Mouse (Mus musculus): ENCODE measurements around the gene Mknk2. TPM values are rescaled to one million over a fixed set of nuclear protein-coding genes. Genes with fewer than 3 reads are reported as not detected.

Mknk2 gene
- total and polyA plus RNA-seq, 2 experiments from 2014 or later: 40.5 to 84.5 TPM

DNA sequence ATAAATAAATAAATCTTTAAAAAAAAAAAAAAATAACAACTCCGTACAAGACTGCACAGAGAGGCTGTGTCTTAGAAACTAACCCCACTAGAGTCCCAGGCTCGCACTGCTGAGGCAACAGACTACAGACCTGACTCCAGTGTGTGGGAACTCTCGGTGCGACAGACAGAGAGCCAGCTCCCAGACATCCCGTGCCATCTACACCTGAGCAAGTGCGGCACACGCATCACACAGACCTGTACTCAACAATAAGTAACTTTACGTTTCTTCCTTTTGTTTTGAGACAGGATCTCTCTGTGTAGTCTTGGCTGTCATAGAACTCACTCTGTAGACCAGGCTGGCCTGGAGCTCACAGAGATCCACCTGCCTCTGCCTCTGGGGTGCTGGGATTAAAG is 19.5 kb upstream of the Mknk2 start:
- WGBS: 91% methylated on average over 8 of the region's 8 CpGs
- TF ChIP-seq CTCF (IDR thresholded peaks at IDR 0.05; ENCODE audit: low read depth): no peak
- H3K9ac ChIP-seq (replicated peaks; ENCODE audit: low read length): no peak overlapping the region
- H3K27me3 ChIP-seq (ENCODE audit: insufficient read depth, low read length): no peaks in the 10 kb centered on the region
- no peak overlapping the region for H3K4me3 ChIP-seq (ENCODE audit: low read length)
- 0 out of 2 replicates have a peak, but pooled peaks cover 9% of the 10 kb centered on the region for H3K4me1 ChIP-seq (ENCODE audit: insufficient read depth, low read length)
- DNase-seq (ENCODE audit: low spot score) (no peak), ATAC-seq (no peak)
- H3K9me3 ChIP-seq (ENCODE audit: low read length): no peaks in the 10 kb centered on the region
- no peak overlapping the region for H3K27ac ChIP-seq
- peaks cover 6% of the 10 kb centered on the region; the same call in 1 of the 2 replicates for H3K36me3 ChIP-seq (ENCODE audit: insufficient read depth, low read length)
- no peak overlapping the region for H3K4me2 ChIP-seq (ENCODE audit: low read depth, low read length)

- Histone ChIP-seq H3K9me3 (ENCODE audit: low read length) (no peaks in the 10 kb centered on the region), H3K4me1 (ENCODE audit: insufficient read depth, low read length) (0 out of 2 replicates have a peak, but pooled peaks cover 9% of the 10 kb centered on the region), H3K9ac (replicated peaks; ENCODE audit: low read length) (no peak overlapping the region; the same call in 1 of the 2 replicates), H3K4me3 (ENCODE audit: low read length) (no peak overlapping the region), H3K4me2 (ENCODE audit: low read depth, low read length) (no peak overlapping the region), H3K27ac (no peak overlapping the region), H3K27me3 (ENCODE audit: insufficient read depth, low read length) (no peaks in the 10 kb centered on the region), H3K36me3 (ENCODE audit: insufficient read depth, low read length) (peaks cover 6% of the 10 kb centered on the region; the same call in 1 of the 2 replicates)
- TF ChIP-seq CTCF (IDR thresholded peaks at IDR 0.05; ENCODE audit: low read depth): no peak
- 74% methylated on average over 11 of the region's 12 CpGs for WGBS
- ATAC-seq (no peak), DNase-seq (ENCODE audit: low spot score) (no peak)
These were observed 18.8 kb upstream of the Mknk2 start for GRCm38 (mm10) chr10:80696502-80697392.

DNA sequence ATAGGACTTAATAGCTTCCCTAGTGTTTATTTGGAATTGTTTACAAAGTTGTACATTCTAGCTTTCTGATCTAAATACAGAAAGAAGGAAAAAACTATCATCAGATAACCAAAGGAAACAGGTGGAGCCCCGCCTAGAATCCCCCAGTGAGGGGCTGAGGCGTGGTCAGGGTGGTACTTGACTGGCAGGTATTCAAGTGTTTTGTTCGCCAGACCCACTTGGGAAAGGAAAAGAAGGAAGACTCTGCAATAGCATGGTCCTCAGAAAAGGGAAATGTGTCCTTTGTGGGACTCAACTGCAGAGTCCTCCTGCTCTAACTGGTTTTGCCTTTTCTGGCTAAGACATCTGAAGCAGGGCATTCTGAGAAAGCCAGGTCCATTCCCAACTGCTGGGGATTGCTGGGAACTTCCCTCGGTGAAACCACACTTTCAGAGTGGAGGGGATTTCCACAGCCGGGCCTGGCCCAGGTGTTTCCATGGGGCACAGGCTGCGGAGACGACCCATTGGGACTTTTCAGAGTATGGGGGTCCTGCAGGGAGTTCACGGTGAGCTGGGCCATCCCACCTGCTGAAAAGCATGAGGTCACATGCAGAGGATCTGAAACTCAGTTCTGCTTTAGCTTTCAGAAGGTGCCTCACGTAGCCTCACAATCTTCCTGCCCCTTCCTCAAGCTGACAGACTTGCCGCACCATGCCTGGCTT is 18.0 kb upstream of the Mknk2 start:
- Histone ChIP-seq H3K9ac (replicated peaks; ENCODE audit: low read length) (no peak overlapping the region; the same call in 1 of the 2 replicates), H3K4me3 (ENCODE audit: low read length) (no peak overlapping the region), H3K36me3 (ENCODE audit: insufficient read depth, low read length) (peaks cover 6% of the 10 kb centered on the region; the same call in 1 of the 2 replicates), H3K9me3 (ENCODE audit: low read length) (no peaks in the 10 kb centered on the region), H3K4me1 (ENCODE audit: insufficient read depth, low read length) (0 out of 2 replicates have a peak, but pooled peaks cover 7% of the 10 kb centered on the region), H3K27ac (no peak overlapping the region), H3K27me3 (ENCODE audit: insufficient read depth, low read length) (no peaks in the 10 kb centered on the region), H3K4me2 (ENCODE audit: low read depth, low read length) (no peak overlapping the region)
- WGBS: 74% methylated on average over 10 of the region's 10 CpGs
- DNase-seq (ENCODE audit: low spot score): no peak
- no peak for TF ChIP-seq CTCF (IDR thresholded peaks at IDR 0.05; ENCODE audit: low read depth)
- no peak for ATAC-seq

- TF ChIP-seq CTCF (IDR thresholded peaks at IDR 0.05; ENCODE audit: low read depth): no peak
- H3K4me3 ChIP-seq (ENCODE audit: low read length): no peak overlapping the region
- WGBS: 92% methylated on average over 2 of the region's 2 CpGs
These were observed 17.3 kb upstream of the Mknk2 start for GRCm38 (mm10) chr10:80695186-80695585.

GRCm38 (mm10) chr10:80694159-80694938 is 16.4 kb upstream of the Mknk2 start:
- Histone ChIP-seq H3K9ac (replicated peaks; ENCODE audit: low read length) (0 out of 2 replicates have a peak overlapping the region, but pooled peaks have one; percentile 9), H3K4me3 (ENCODE audit: low read length) (no peak overlapping the region), H3K27ac (no peak overlapping the region), H3K27me3 (ENCODE audit: insufficient read depth, low read length) (no peaks in the 10 kb centered on the region), H3K4me1 (ENCODE audit: insufficient read depth, low read length) (no peaks in the 10 kb centered on the region), H3K9me3 (ENCODE audit: low read length) (no peaks in the 10 kb centered on the region), H3K36me3 (ENCODE audit: insufficient read depth, low read length) (peaks cover 18% of the 10 kb centered on the region; the same call in 1 of the 2 replicates), H3K4me2 (ENCODE audit: low read depth, low read length) (no peak overlapping the region)
- ATAC-seq (no peak), DNase-seq (ENCODE audit: low spot score) (no peak)
- 85% methylated on average over 13 of the region's 13 CpGs for WGBS
- no peak for TF ChIP-seq CTCF (IDR thresholded peaks at IDR 0.05; ENCODE audit: low read depth)

More at GRCm38 (mm10) chr10:80695186-80695585, 17.3 kb upstream of the Mknk2 start:
- Histone ChIP-seq H3K4me2 (ENCODE audit: low read depth, low read length) (no peak overlapping the region), H3K27me3 (ENCODE audit: insufficient read depth, low read length) (no peaks in the 10 kb centered on the region), H3K4me1 (ENCODE audit: insufficient read depth, low read length) (0 out of 2 replicates have a peak, but pooled peaks cover 4% of the 10 kb centered on the region), H3K36me3 (ENCODE audit: insufficient read depth, low read length) (peaks cover 9% of the 10 kb centered on the region; the same call in 1 of the 2 replicates), H3K9ac (replicated peaks; ENCODE audit: low read length) (no peak overlapping the region), H3K27ac (no peak overlapping the region), H3K9me3 (ENCODE audit: low read length) (no peaks in the 10 kb centered on the region)
- DNase-seq (ENCODE audit: low spot score): no peak
- no peak for ATAC-seq
